ENCODE assay signal across 8 mouse cellular contexts in genomic region chr7:134671467-134671901, GRCm38 (mm10). TPM values are rescaled to one million over a fixed set of nuclear protein-coding genes. Genes with fewer than 3 reads are reported as not detected.
DNase-seq lines count a peak whose midpoint lies in the region; ATAC-seq and TF ChIP-seq lines count a peak whose summit lies in the region.

No protein-coding gene starts in this region.

- H3K4me2 ChIP-seq in embryonic facial prominence, embryonic 11.5 days (ENCODE audit: low read depth, low read length): peak overlapping the region; percentile 80
- peak overlapping the region; percentile 85 for H3K4me2 ChIP-seq in intestine, embryonic 15.5 days (replicated peaks)
- peak overlapping the region; percentile 63 for H3K4me2 ChIP-seq in lung, embryonic 16.5 days (ENCODE audit: low read depth, low read length)

- peak overlapping the region; percentile 90 for H3K4me3 ChIP-seq in liver, adult 2 months (ENCODE audit: insufficient read depth, low read depth, low read length)
- peak overlapping the region; percentile 70 for H3K4me3 ChIP-seq in embryonic facial prominence, embryonic 11.5 days (ENCODE audit: low read depth, low read length)
- peak overlapping the region; percentile 77 for H3K4me3 ChIP-seq in intestine, embryonic 15.5 days (replicated peaks)
- H3K4me3 ChIP-seq in lung, embryonic 16.5 days (ENCODE audit: low read length): peak overlapping the region; percentile 89

- H3K9ac ChIP-seq in liver, adult 2 months (ENCODE audit: low read depth, low read length): peak overlapping the region; percentile 81
- H3K9ac ChIP-seq in embryonic facial prominence, embryonic 11.5 days (replicated peaks; ENCODE audit: low read length): peak overlapping the region; percentile 92
- H3K9ac ChIP-seq in intestine, embryonic 15.5 days: peak overlapping the region; percentile 86
- H3K9ac ChIP-seq in lung, embryonic 16.5 days (ENCODE audit: low read length): peak overlapping the region; percentile 96

- DNase-seq in liver, adult 2 months (ENCODE audit: extremely low read depth, low read depth, low spot score): peak; percentile 11
- no peak for DNase-seq in liver
- peak; percentile 53 for DNase-seq in embryonic facial prominence, embryonic 11.5 days (ENCODE audit: low spot score)
- peak; percentile 40 for DNase-seq in testis, postnatal 14 days (ENCODE audit: low spot score)
- DNase-seq in cerebellum, adult 18-20 months: no peak
- DNase-seq in cerebellum, adult 8-10 months: no peak

- TF ChIP-seq CTCF in liver, adult 2 months (IDR thresholded peaks at IDR 0.05; ENCODE audit: low read depth, low read length): no peak

- no peaks in the 10 kb centered on the region for H3K27me3 ChIP-seq in liver, adult 2 months (ENCODE audit: control insufficient read depth, insufficient read depth, low read length)
- H3K27me3 ChIP-seq in embryonic facial prominence, embryonic 11.5 days (ENCODE audit: control insufficient read depth, insufficient read depth, low read length): no peaks in the 10 kb centered on the region
- H3K27me3 ChIP-seq in intestine, embryonic 15.5 days (replicated peaks): no peaks in the 10 kb centered on the region
- H3K27me3 ChIP-seq in lung, embryonic 16.5 days (ENCODE audit: control insufficient read depth, insufficient read depth, low read depth, low read length): no peaks in the 10 kb centered on the region

- no peaks in the 10 kb centered on the region for H3K9me3 ChIP-seq in embryonic facial prominence, embryonic 11.5 days (replicated peaks; ENCODE audit: control insufficient read depth, low read length)
- H3K9me3 ChIP-seq in intestine, embryonic 15.5 days: no peaks in the 10 kb centered on the region
- H3K9me3 ChIP-seq in lung, embryonic 16.5 days (ENCODE audit: control insufficient read depth, low read length): no peaks in the 10 kb centered on the region

- H3K36me3 ChIP-seq in liver, adult 2 months (ENCODE audit: control insufficient read depth, insufficient read depth, low read length): no peaks in the 10 kb centered on the region
- no peaks in the 10 kb centered on the region for H3K36me3 ChIP-seq in embryonic facial prominence, embryonic 11.5 days (replicated peaks; ENCODE audit: control insufficient read depth, insufficient read depth, low read depth, low read length)
- H3K36me3 ChIP-seq in intestine, embryonic 15.5 days: no peaks in the 10 kb centered on the region
- no peaks in the 10 kb centered on the region for H3K36me3 ChIP-seq in lung, embryonic 16.5 days (ENCODE audit: control insufficient read depth, insufficient read depth, low read length)

- TF ChIP-seq POLR2A in liver, adult 2 months (IDR thresholded peaks at IDR 0.05; ENCODE audit: extremely low read depth, insufficient read depth, low read length): no peak

- H3K79me2 ChIP-seq in liver, adult 2 months (ENCODE audit: control insufficient read depth, insufficient read depth, low read length): peaks cover 17% of the 10 kb centered on the region; the same call in 1 of the 2 replicates

- no peak for ATAC-seq in embryonic facial prominence, embryonic 11.5 days (replicated peaks; ENCODE audit: insufficient number of reproducible peaks, low FRiP score, low TSS enrichment, low read depth)
- ATAC-seq in intestine, embryonic 15.5 days: peak; percentile 16; the same call in 1 of the 2 replicates
- ATAC-seq in lung, embryonic 16.5 days (ENCODE audit: low read depth): 0 out of 2 replicates have a peak, but pooled peaks have one; percentile 14

- 57% methylated on average over 7 of the region's 7 CpGs for WGBS in liver, adult 2 months
- WGBS in embryonic facial prominence, embryonic 11.5 days: 14% methylated on average over 7 of the region's 7 CpGs
- 16% methylated on average over 7 of the region's 7 CpGs for WGBS in intestine, embryonic 15.5 days
- 5% methylated on average over 7 of the region's 7 CpGs for WGBS in lung, embryonic 16.5 days

- H3K27ac ChIP-seq in liver, adult 2 months (replicated peaks; ENCODE audit: insufficient read depth, low read depth, low read length): no peak overlapping the region
- H3K27ac ChIP-seq in embryonic facial prominence, embryonic 11.5 days (replicated peaks; ENCODE audit: low read depth, low read length): peak overlapping the region; percentile 62
- H3K27ac ChIP-seq in intestine, embryonic 15.5 days: peak overlapping the region; percentile 94
- peak overlapping the region; percentile 96 for H3K27ac ChIP-seq in lung, embryonic 16.5 days (ENCODE audit: low read length)

- H3K4me1 ChIP-seq in liver, adult 2 months (ENCODE audit: control insufficient read depth, insufficient read depth, low read length): peaks cover 5% of the 10 kb centered on the region
- peaks cover 4% of the 10 kb centered on the region; the same call in 1 of the 2 replicates for H3K4me1 ChIP-seq in embryonic facial prominence, embryonic 11.5 days (ENCODE audit: control insufficient read depth, insufficient read depth, low read length)
- H3K4me1 ChIP-seq in intestine, embryonic 15.5 days (replicated peaks): peaks cover 23% of the 10 kb centered on the region
- H3K4me1 ChIP-seq in lung, embryonic 16.5 days (replicated peaks; ENCODE audit: control insufficient read depth, insufficient read depth, low read length): peaks cover 38% of the 10 kb centered on the region

RNA-seq across cellular contexts. Expression of gene Dock1, which starts 1.0 kb away (rescaled TPM):
- total RNA-seq in liver, adult 2 months (2014; rRNA removed): 17.0 and 19.5 TPM in 2 replicates
- polyA plus RNA-seq in liver, adult 2 months (2012; rRNA removed): 2.4 and 2.6 TPM in 2 replicates
- polyA plus RNA-seq in embryonic facial prominence, embryonic 11.5 days (2014; fragmentation: Nextera tagmentation; extraction: Ambion mirVana): 39.2 and 44.2 TPM in 2 replicates
- polyA plus RNA-seq in intestine, embryonic 15.5 days (2015; fragmentation: Nextera tagmentation; extraction: Ambion mirVana): 26.4 and 29.5 TPM in 2 replicates
- polyA plus RNA-seq in lung, embryonic 16.5 days (2015; fragmentation: Nextera tagmentation; extraction: Ambion mirVana): 40.0 and 44.5 TPM in 2 replicates

Comparison
In these comparisons a context has a peak if more than half of its experiments do, and no peak if none do; other contexts are left out.
1. DNase-seq: peak in liver, adult 2 months (single experiment), embryonic facial prominence, embryonic 11.5 days (single experiment) and testis, postnatal 14 days (single experiment); none in liver (single experiment), cerebellum, adult 18-20 months (0 of 2) and cerebellum, adult 8-10 months (single experiment).
2. Peak in every context shown above with its lines, with median percentiles within 50 percentile points of each other: H3K4me3 ChIP-seq, H3K9ac ChIP-seq and H3K4me2 ChIP-seq.